Comparison of ENCODE assay signal across 7 mouse cellular contexts in the genomic region with DNA sequence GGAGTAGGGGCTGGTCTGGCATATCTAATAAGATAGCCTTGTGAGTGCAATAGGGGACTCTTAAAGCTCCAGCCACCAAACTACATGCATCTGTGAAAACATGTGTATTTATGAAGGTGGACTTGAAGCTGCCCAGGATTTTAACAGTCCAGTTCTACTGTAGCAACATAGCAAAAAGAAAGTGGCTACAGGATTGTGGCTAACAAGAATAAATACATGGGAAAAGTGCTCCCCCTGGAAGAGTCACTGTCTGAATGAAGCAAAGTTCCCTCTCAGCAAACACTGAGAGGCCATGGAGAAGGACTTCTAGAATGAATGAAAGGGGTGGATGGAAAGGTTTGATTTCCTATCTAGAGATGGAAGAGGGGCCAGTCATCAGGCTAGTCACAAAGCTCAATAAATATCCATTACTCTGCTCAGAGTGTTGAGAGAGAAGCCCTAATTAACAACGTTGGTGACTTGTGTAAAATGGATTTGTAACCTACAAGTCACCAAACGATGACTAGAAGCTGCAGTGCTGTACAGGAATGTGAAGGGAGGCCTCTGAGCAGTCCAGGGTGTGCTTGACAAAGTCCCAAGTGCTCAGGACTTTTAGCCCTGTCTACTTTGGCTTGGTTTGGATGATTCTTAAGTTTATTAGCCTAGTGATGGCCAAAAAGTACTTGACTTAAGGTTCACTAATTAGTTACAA. TPM values are rescaled to one million over a fixed set of nuclear protein-coding genes. Genes with fewer than 3 reads are reported as not detected.
DNase-seq lines count a peak whose midpoint lies in the region; ATAC-seq and TF ChIP-seq lines count a peak whose summit lies in the region.

No protein-coding gene starts in this region.

- peak overlapping the region; percentile 90 for H3K4me3 ChIP-seq in spleen, adult 2 months (ENCODE audit: extremely low read depth, insufficient read depth, insufficient read length)
- H3K4me3 ChIP-seq in forebrain, postnatal 0 days (ENCODE audit: low read depth, low read length), result peak overlapping the region; percentile 83
- H3K4me3 ChIP-seq in liver, adult 2 months (ENCODE audit: insufficient read depth, low read depth, low read length), result peak overlapping the region; percentile 100

- H3K27ac ChIP-seq in spleen, adult 2 months (ENCODE audit: insufficient read depth, low read length), result peak overlapping the region; percentile 78
- no peak overlapping the region for H3K27ac ChIP-seq in forebrain, postnatal 0 days (ENCODE audit: low read depth, low read length)
- H3K27ac ChIP-seq in liver, adult 2 months (replicated peaks; ENCODE audit: insufficient read depth, low read depth, low read length), result peak overlapping the region; percentile 59

- peaks cover 26% of the 10 kb centered on the region for H3K79me2 ChIP-seq in liver, adult 2 months (ENCODE audit: control insufficient read depth, insufficient read depth, low read length)

- WGBS in spleen, adult 2 months, result 4% methylated on average over 2 of the region's 2 CpGs
- 32% methylated on average over 2 of the region's 2 CpGs for WGBS in forebrain, postnatal 0 days
- 1% methylated on average over 2 of the region's 2 CpGs for WGBS in liver, adult 2 months

- no peaks in the 10 kb centered on the region for H3K9me3 ChIP-seq in forebrain, postnatal 0 days (ENCODE audit: low read length)

- ATAC-seq in forebrain, postnatal 0 days, result no peak

- peak overlapping the region; percentile 75 for H3K4me2 ChIP-seq in forebrain, postnatal 0 days (ENCODE audit: low read depth)

- peaks cover 39% of the 10 kb centered on the region for H3K36me3 ChIP-seq in spleen, adult 2 months (ENCODE audit: control insufficient read depth, insufficient read depth, low read length)
- H3K36me3 ChIP-seq in forebrain, postnatal 0 days (ENCODE audit: insufficient read depth), result peaks cover 30% of the 10 kb centered on the region
- peaks cover 42% of the 10 kb centered on the region for H3K36me3 ChIP-seq in liver, adult 2 months (ENCODE audit: control insufficient read depth, insufficient read depth, low read length)

- TF ChIP-seq POLR2A in spleen, adult 2 months (IDR thresholded peaks at IDR 0.05; ENCODE audit: low read depth, low read length), result no peak
- TF ChIP-seq POLR2A in liver, adult 2 months (IDR thresholded peaks at IDR 0.05; ENCODE audit: extremely low read depth, insufficient read depth, low read length), result no peak

- TF ChIP-seq CTCF in spleen, adult 2 months (IDR thresholded peaks at IDR 0.05; ENCODE audit: extremely low read depth, insufficient read depth, insufficient read length, insufficient replicate concordance), result no peak
- no peak for TF ChIP-seq CTCF in forebrain, postnatal 0 days (IDR thresholded peaks at IDR 0.05; ENCODE audit: low read depth)
- TF ChIP-seq CTCF in liver, adult 2 months (IDR thresholded peaks at IDR 0.05; ENCODE audit: low read depth, low read length), result no peak

- no peaks in the 10 kb centered on the region for H3K27me3 ChIP-seq in spleen, adult 2 months (ENCODE audit: control insufficient read depth, insufficient read depth, low read length)
- H3K27me3 ChIP-seq in forebrain, postnatal 0 days (ENCODE audit: insufficient read depth, low read length), result no peaks in the 10 kb centered on the region
- H3K27me3 ChIP-seq in liver, adult 2 months (ENCODE audit: control insufficient read depth, insufficient read depth, low read length), result no peaks in the 10 kb centered on the region

- no peak for DNase-seq in spleen, adult 2 months (ENCODE audit: low read depth in 1 of 2, low spot score in 2 of 2)
- no peak for DNase-seq in spleen, postnatal 4 days (ENCODE audit: low spot score in 2 of 2)
- DNase-seq in forebrain, postnatal 0 days, result no peak
- DNase-seq in liver, adult 2 months (ENCODE audit: extremely low read depth, low read depth, low spot score), result peak; percentile 67
- no peak for DNase-seq in urinary bladder, postnatal 10 days (ENCODE audit: low spot score)
- no peak for DNase-seq in layer of hippocampus, adult 9-11 months
- DNase-seq in gastrocnemius, postnatal 36 days, result no peak

- peaks cover 21% of the 10 kb centered on the region for H3K4me1 ChIP-seq in spleen, adult 2 months (ENCODE audit: control insufficient read depth, insufficient read depth, insufficient read length)
- peaks cover 20% of the 10 kb centered on the region for H3K4me1 ChIP-seq in forebrain, postnatal 0 days (ENCODE audit: insufficient read depth)
- H3K4me1 ChIP-seq in liver, adult 2 months (ENCODE audit: control insufficient read depth, insufficient read depth, low read length), result peaks cover 42% of the 10 kb centered on the region

- H3K9ac ChIP-seq in forebrain, postnatal 0 days, result peak overlapping the region; percentile 98
- peak overlapping the region; percentile 61 for H3K9ac ChIP-seq in liver, adult 2 months (ENCODE audit: low read depth, low read length)

- intact Hi-C loops in gastrocnemius, postnatal 36 days (cut with DNase I), result no loop called here

RNA-seq across cellular contexts. Expression of a gene that starts 2.3 kb away (rescaled TPM):
- polyA plus RNA-seq in spleen, adult 2 months (2012; rRNA removed), result 169 and 276 TPM in 2 replicates
- total RNA-seq in forebrain, postnatal 0 days (2014; rRNA removed), result 131 and 137 TPM in 2 replicates
- 42.9 and 46.6 TPM in 2 replicates for polyA plus RNA-seq in forebrain, postnatal 0 days (2015; fragmentation: Nextera tagmentation; extraction: Ambion mirVana)
- 57.5 and 92.2 TPM in 2 replicates for total RNA-seq in liver, adult 2 months (2014; rRNA removed)
- polyA plus RNA-seq in liver, adult 2 months (2012; rRNA removed), result 38.7 and 39.4 TPM in 2 replicates
- total RNA-seq in gastrocnemius, postnatal 36 days (2021), result 100 to 1,000 TPM; 109 to 130 TPM

RNA-seq across cellular contexts. Expression of a gene that starts 26.8 kb away (rescaled TPM):
- polyA plus RNA-seq in spleen, adult 2 months (2012; rRNA removed), result 7.9 and 8.1 TPM in 2 replicates
- total RNA-seq in forebrain, postnatal 0 days (2014; rRNA removed), result 0.81 and 1.8 TPM in 2 replicates
- polyA plus RNA-seq in forebrain, postnatal 0 days (2015; fragmentation: Nextera tagmentation; extraction: Ambion mirVana), result 0.67 and 2.0 TPM in 2 replicates
- total RNA-seq in liver, adult 2 months (2014; rRNA removed), result 0.55 and 1.6 TPM in 2 replicates
- polyA plus RNA-seq in liver, adult 2 months (2012; rRNA removed), result 2.5 and 4.7 TPM in 2 replicates
- 10 to 100 TPM; 25.7 to 41.2 TPM for total RNA-seq in gastrocnemius, postnatal 36 days (2021)

RNA-seq across cellular contexts. Expression of a gene that starts 36.1 kb away (rescaled TPM):
- 8.3 and 10.4 TPM in 2 replicates for polyA plus RNA-seq in spleen, adult 2 months (2012; rRNA removed)
- total RNA-seq in forebrain, postnatal 0 days (2014; rRNA removed), result 140 and 146 TPM in 2 replicates
- 145 and 151 TPM in 2 replicates for polyA plus RNA-seq in forebrain, postnatal 0 days (2015; fragmentation: Nextera tagmentation; extraction: Ambion mirVana)
- 23.5 and 25.1 TPM in 2 replicates for total RNA-seq in liver, adult 2 months (2014; rRNA removed)
- polyA plus RNA-seq in liver, adult 2 months (2012; rRNA removed), result 5.0 and 5.2 TPM in 2 replicates
- total RNA-seq in gastrocnemius, postnatal 36 days (2021), result 10 to 100 TPM; 85.6 to 96.1 TPM
